Mouse (Mus musculus) neural tube, embryonic 14.5 days (tissue): ENCODE measurements around the gene Tmed2. TPM values are rescaled to one million over a fixed set of nuclear protein-coding genes. Genes with fewer than 3 reads are reported as not detected.
"Not testable (repeated sequence)": the region's sequence is repeated elsewhere in the genome, so short reads cannot be mapped to it uniquely, and the experiment has no call there.

Experiments used
- ATAC-seq: fragments of 200-750 bp; cut with Nextera tagmentation; 2 replicates; pipeline ENCODE4 v1.8.0; 2017; ENCODE audit warnings: low read depth, mild to moderate bottlenecking, moderate TSS enrichment, moderate library complexity
- H3K27ac ChIP-seq: fragments of 300-500 bp; sonication (generic); 2 replicates; pipeline ENCODE4 v1.5.1; 2014; ENCODE audit warnings: low read depth, mild to moderate bottlenecking, control low read depth, low read length, moderate library complexity, mixed read lengths
- H3K27me3 ChIP-seq: fragments of 300-500 bp; sonication (generic); 2 replicates; pipeline ENCODE4 v1.6.1; 2014; ENCODE audit warnings: low read length; ENCODE audit not compliant: control insufficient read depth, insufficient read depth
- H3K36me3 ChIP-seq: fragments of 300-500 bp; sonication (generic); 2 replicates; pipeline ENCODE4 v1.6.1; 2014; ENCODE audit warnings: low read length, mixed read lengths; ENCODE audit not compliant: control insufficient read depth, insufficient read depth
- H3K4me1 ChIP-seq: fragments of 300-500 bp; sonication (generic); 2 replicates; pipeline ENCODE4 v1.6.1; 2014; ENCODE audit warnings: low read length; ENCODE audit not compliant: control insufficient read depth, insufficient read depth
- H3K4me2 ChIP-seq: fragments of 300-500 bp; sonication (generic); 2 replicates; pipeline ENCODE4 v1.6.1; 2014; ENCODE audit warnings: mild to moderate bottlenecking, low read depth, low read length, control low read depth
- H3K4me3 ChIP-seq: fragments of 300-500 bp; sonication (generic); 2 replicates; pipeline ENCODE4 v1.5.1; 2014; ENCODE audit warnings: low read depth, low read length, control low read depth, mixed read lengths
- H3K9ac ChIP-seq: fragments of 300-500 bp; sonication (generic); replicated peaks from 2 replicates; pipeline ENCODE4 v1.6.1; 2014; ENCODE audit warnings: low read depth, mild to moderate bottlenecking, control low read depth, low read length, mixed read lengths
- H3K9me3 ChIP-seq: fragments of 300-500 bp; sonication (generic); 2 replicates; pipeline ENCODE4 v1.6.1; 2016; ENCODE audit warnings: low read length; ENCODE audit not compliant: control insufficient read depth
- WGBS: fragments of 180-500 bp; shearing (Covaris S2); extraction: QIAGEN DNeasy Blood & Tissue Kit; methylation state at CpG from one replicate; pipeline ENCODE4 v1.1.7; 2014; 5-methylcytosine and 5-hydroxymethylcytosine counted together
- polyA plus RNA-seq: library from polyadenylated mRNA; unstranded; fragments of >200 nt; fragmentation: Nextera tagmentation; extraction: Ambion mirVana; gene quantifications from 2 replicates; pipeline ENCODE4 v1.2.1, GENCODE M21; 2014

Tmed2 gene
- 368 and 376 TPM in 2 replicates for polyA plus RNA-seq

DNA sequence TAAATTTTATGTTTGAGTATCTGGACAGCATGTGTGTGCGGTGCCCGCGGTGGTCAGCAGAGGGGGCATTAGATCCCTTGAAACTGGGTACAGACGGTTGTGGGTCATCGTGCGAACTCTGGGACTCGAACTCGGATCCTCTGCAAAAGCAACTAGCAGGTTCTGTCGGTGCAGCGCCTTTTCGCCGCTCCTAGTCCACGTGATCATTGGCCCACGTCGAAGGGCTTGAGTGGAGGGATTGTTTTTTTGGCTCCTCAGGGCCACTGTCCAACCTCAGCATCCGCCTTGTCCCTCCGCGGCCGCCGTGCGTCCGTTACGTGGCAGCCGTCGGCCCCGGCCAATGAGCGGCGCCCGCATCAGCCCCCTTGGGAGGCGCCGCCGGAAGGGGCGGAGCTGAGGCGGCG is at the start of gene Tmed2:
TSS of gene Tmed2 (plus strand) at position 313 of the 404 bp plus-strand sequence.
- under 1% methylated on average over 34 of the region's 35 CpGs for WGBS
- Histone ChIP-seq H3K9me3 (no peaks in the 10 kb centered on the region), H3K4me1 (peaks cover 12% of the 10 kb centered on the region), H3K27me3 (no peaks in the 10 kb centered on the region), H3K4me3 (peak within 1 kb of the TSS; percentile 85), H3K27ac (peak within 1 kb of the TSS; percentile 76), H3K9ac (peak within 1 kb of the TSS; percentile 78), H3K36me3 (peaks cover 15% of the 10 kb centered on the region), H3K4me2 (peak within 1 kb of the TSS; percentile 95)
- peak; percentile 94 for ATAC-seq

DNA sequence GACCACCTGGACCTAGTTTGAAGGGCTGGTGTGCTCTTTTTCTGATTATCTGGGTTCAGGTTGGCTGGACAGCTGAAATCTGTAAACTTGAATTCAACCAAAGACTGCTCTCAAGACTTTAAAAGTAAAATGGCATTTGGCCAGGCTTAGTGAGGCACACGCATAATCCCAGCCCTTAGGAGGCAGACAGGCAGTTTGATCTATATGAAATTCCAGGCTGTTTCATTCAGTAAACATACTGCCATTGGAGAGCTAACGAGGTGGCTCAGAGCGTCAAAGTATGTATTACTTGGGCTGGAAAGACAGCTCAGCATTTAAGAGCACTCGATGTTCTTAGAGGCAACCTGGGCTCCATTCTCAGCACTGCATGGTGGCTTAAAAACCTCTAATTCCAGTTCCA is 48.8 kb upstream of the Tmed2 start:
- Histone ChIP-seq H3K4me3 (no peak overlapping the region), H3K9me3 (no peaks in the 10 kb centered on the region), H3K27ac (no peak overlapping the region), H3K9ac (no peak overlapping the region), H3K4me1 (no peaks in the 10 kb centered on the region), H3K36me3 (peaks cover 4% of the 10 kb centered on the region), H3K4me2 (no peak overlapping the region), H3K27me3 (no peaks in the 10 kb centered on the region)
- WGBS, result 90% methylated on average over 4 of the region's 4 CpGs
- no peak for ATAC-seq

DNA sequence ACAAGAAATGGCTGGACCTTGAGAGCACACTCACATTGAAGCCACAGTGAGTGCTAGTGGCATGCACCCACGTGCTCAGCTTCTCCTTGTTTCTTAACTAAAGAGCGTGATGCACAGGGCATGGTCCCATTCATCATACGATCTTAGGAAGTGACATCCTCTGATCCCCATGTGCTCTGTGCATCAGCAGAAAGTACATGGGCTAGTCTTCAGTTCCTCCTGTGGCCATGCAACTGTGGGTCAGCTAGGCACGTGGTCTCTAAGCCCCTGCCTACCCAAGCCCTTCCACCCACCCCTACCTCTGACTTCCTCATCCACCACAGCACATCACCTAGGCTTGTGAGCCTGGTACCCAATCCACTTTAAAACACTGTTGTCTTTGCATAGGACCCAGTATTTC is 47.9 kb upstream of the Tmed2 start:
- Histone ChIP-seq H3K4me2 (no peak overlapping the region), H3K4me3 (no peak overlapping the region), H3K9me3 (no peaks in the 10 kb centered on the region), H3K9ac (no peak overlapping the region), H3K4me1 (no peaks in the 10 kb centered on the region), H3K36me3 (peaks cover 4% of the 10 kb centered on the region), H3K27me3 (no peaks in the 10 kb centered on the region), H3K27ac (no peak overlapping the region)
- 95% methylated on average over 4 of the region's 4 CpGs for WGBS
- ATAC-seq, result no peak

- no peak overlapping the region for H3K27ac ChIP-seq
- whole genome bisulfite sequencing, result 86% methylated on average over 11 of the region's 11 CpGs
- H3K36me3 ChIP-seq, result peaks cover 4% of the 10 kb centered on the region
Observed at GRCm38 (mm10) chr5:124493455-124493854, 47.0 kb upstream of the Tmed2 start.

GRCm38 (mm10) chr5:124495547-124495946 is 44.9 kb upstream of the Tmed2 start:
- Histone ChIP-seq H3K27ac (no peak overlapping the region), H3K27me3 (no peaks in the 10 kb centered on the region), H3K9ac (no peak overlapping the region), H3K4me1 (no peaks in the 10 kb centered on the region), H3K4me3 (no peak overlapping the region), H3K36me3 (peaks cover 4% of the 10 kb centered on the region), H3K4me2 (no peak overlapping the region), H3K9me3 (no peaks in the 10 kb centered on the region)
- WGBS, result 54% methylated on average over 7 of the region's 7 CpGs
- ATAC-seq, result no peak

More at GRCm38 (mm10) chr5:124493455-124493854, 47.0 kb upstream of the Tmed2 start:
- no peaks in the 10 kb centered on the region for H3K27me3 ChIP-seq
- H3K9me3 ChIP-seq, result no peaks in the 10 kb centered on the region
- H3K4me1 ChIP-seq, result no peaks in the 10 kb centered on the region
- no peak overlapping the region for H3K4me2 ChIP-seq
- no peak overlapping the region for H3K9ac ChIP-seq
- no peak for ATAC-seq
- no peak overlapping the region for H3K4me3 ChIP-seq

GRCm38 (mm10) chr5:124496614-124497514 is 43.6 kb upstream of the Tmed2 start:
- H3K36me3 ChIP-seq, result peaks cover 8% of the 10 kb centered on the region
- H3K27me3 ChIP-seq, result no peaks in the 10 kb centered on the region
- no peaks in the 10 kb centered on the region for H3K4me1 ChIP-seq
- H3K4me3 ChIP-seq, result no peak overlapping the region
- no peak overlapping the region for H3K9ac ChIP-seq
- H3K9me3 ChIP-seq, result no peaks in the 10 kb centered on the region
- no peak for ATAC-seq
- no peak overlapping the region for H3K27ac ChIP-seq
- WGBS, result 78% methylated on average over 15 of the region's 15 CpGs
- H3K4me2 ChIP-seq, result no peak overlapping the region

GRCm38 (mm10) chr5:124498221-124498876 is 42.1 kb upstream of the Tmed2 start:
- no peak overlapping the region for H3K4me3 ChIP-seq
- WGBS, result 70% methylated on average over 9 of the region's 9 CpGs
- no peaks in the 10 kb centered on the region for H3K27me3 ChIP-seq
- no peaks in the 10 kb centered on the region for H3K4me1 ChIP-seq
- no peak overlapping the region for H3K27ac ChIP-seq
- H3K9ac ChIP-seq, result no peak overlapping the region
- H3K9me3 ChIP-seq, result no peaks in the 10 kb centered on the region
- ATAC-seq, result no peak
- H3K36me3 ChIP-seq, result peaks cover 12% of the 10 kb centered on the region
- no peak overlapping the region for H3K4me2 ChIP-seq

DNA sequence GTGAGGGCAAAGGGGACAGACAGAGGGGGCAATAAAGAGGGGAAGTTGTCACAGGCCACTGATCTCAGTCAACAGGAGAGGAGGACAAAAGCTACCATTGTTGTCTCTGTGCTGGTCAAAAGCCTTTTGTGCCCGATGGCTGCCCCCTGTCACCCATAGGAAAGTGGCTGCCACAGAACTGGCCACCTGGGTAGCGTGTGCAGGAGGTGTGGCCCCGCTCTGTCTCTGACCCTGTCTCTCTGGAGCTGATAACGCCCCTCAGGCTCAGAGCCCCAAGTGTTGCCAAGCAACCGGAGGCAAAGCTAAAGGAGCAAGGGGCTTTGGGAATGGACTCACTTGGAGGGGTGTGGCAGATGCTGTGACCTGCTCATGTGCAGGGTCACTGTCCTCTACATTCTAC is 41.5 kb upstream of the Tmed2 start:
- 15% methylated on average over 5 of the region's 5 CpGs for WGBS
- H3K36me3 ChIP-seq, result peaks cover 8% of the 10 kb centered on the region
- no peaks in the 10 kb centered on the region for H3K27me3 ChIP-seq
- H3K4me2 ChIP-seq, result no peak overlapping the region
- no peak overlapping the region for H3K9ac ChIP-seq
- no peaks in the 10 kb centered on the region for H3K9me3 ChIP-seq
- ATAC-seq, result no peak
- H3K27ac ChIP-seq, result no peak overlapping the region
- H3K4me3 ChIP-seq, result no peak overlapping the region
- H3K4me1 ChIP-seq, result no peaks in the 10 kb centered on the region

DNA sequence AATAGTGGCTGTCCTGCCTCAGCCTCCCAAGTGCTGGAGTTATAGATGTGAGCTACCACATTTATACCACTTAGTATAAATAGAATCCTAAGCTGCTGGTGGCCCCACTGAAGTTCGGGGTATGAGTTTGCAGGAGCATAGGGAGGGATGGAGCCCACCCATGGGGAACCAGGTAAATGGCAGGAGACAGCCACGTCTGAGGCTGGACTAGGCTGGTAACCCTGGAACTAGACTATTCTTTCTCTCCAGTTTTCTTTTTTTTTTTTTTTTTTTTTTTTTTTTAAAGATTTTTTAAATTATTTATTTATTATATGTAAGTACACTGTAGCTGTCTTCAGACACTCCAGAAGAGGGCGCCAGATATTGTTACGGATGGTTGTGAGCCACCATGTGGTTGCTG is 40.5 kb upstream of the Tmed2 start:
- H3K9me3 ChIP-seq, H3K4me1 ChIP-seq, H3K27me3 ChIP-seq, H3K27ac ChIP-seq, H3K4me3 ChIP-seq, ATAC-seq, H3K9ac ChIP-seq, H3K36me3 ChIP-seq, H3K4me2 ChIP-seq: not testable (repeated sequence)
- WGBS, result 83% methylated on average over 2 of the region's 4 CpGs
